Mouse (Mus musculus): Measurements from ENCODE around the gene Ccdc58.

GRCm38 (mm10) chr16:36054920-36055319 is 16.6 kb upstream of the Ccdc58 start:
- TF ChIP-seq JUND (IDR thresholded peaks at IDR 0.05; ENCODE audit: low read depth, low read length): no peak
- no peak for TF ChIP-seq POLR2AphosphoS2 (IDR thresholded peaks at IDR 0.05; ENCODE audit: low read length)
- TF ChIP-seq NELFE (IDR thresholded peaks at IDR 0.05; ENCODE audit: low read depth, low read length): no peak
- no peak for TF ChIP-seq ZKSCAN1 (IDR thresholded peaks at IDR 0.05; ENCODE audit: low read depth, low read length)

Measured in MEL (cell line).